9 mouse cellular contexts compared by ENCODE assay signal in the genomic region with DNA sequence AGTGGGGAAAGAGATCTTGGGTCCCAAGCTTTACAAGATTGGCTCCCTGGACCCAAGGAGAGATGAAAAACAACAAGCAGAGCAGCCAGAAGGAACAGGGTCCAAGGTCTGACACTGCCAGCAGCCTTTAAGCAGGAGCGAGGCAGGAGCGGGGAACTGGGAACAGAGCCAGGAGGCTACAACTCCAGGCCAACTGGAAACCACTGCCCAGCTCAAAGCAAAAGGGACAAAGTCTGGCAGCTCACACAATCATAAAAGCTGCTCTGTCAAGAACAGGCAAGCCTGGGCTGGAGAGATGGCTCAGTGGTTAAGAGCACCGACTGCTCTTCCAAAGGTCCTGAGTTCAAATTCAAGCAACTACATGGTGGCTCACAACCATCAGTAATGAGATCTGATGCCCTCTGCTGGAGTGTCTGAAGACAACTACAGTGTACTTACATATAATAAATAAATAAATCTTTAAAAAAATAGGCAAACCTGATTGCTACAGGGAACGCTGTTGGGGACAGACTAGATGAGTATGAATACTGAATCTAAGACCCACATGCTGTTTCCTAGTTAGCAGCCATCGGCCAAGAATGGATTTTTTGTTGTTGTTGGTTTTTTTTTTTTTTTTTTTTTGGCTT. TPM values are rescaled to one million over a fixed set of nuclear protein-coding genes. Genes with fewer than 3 reads are reported as not detected.
DNase-seq lines count a peak whose midpoint lies in the region; ATAC-seq and TF ChIP-seq lines count a peak whose summit lies in the region.
"Had no signal": no experiment of that assay in that cellular context is flagged by ENCODE, and none has a peak within 500 bp of the region (broad histone marks: within the 10 kb centered on the region; RNA-seq: fewer than 3 reads in every experiment).

No protein-coding gene starts in this region.

- intact Hi-C loops in left cerebral cortex, adult 2 months (cut with DNase I), result no loop called here

- no peaks in the 10 kb centered on the region for H3K9me3 ChIP-seq in intestine, embryonic 14.5 days (ENCODE audit: control insufficient read depth, low read length)

- H3K9ac ChIP-seq in intestine, embryonic 14.5 days (ENCODE audit: low read length), result no peak overlapping the region

- H3K4me2 ChIP-seq in intestine, embryonic 14.5 days (ENCODE audit: low read length), result no peak overlapping the region

- no peak overlapping the region for H3K27ac ChIP-seq in intestine, embryonic 14.5 days (ENCODE audit: low read depth)
- H3K27ac ChIP-seq in left cerebral cortex, adult 2 months, result no peak overlapping the region

- 70% methylated on average over 5 of the region's 5 CpGs for WGBS in intestine, embryonic 14.5 days

- TF ChIP-seq CTCF in left cerebral cortex, adult 2 months (IDR thresholded peaks at IDR 0.05), result peak; percentile 28

- H3K27me3 ChIP-seq in intestine, embryonic 14.5 days (replicated peaks; ENCODE audit: control insufficient read depth, insufficient read depth, low read length), result no peaks in the 10 kb centered on the region

- H3K4me1 ChIP-seq in intestine, embryonic 14.5 days (replicated peaks; ENCODE audit: control insufficient read depth, insufficient read depth, low read length), result no peaks in the 10 kb centered on the region

- ATAC-seq in CD4-positive, CD25-positive, alpha-beta regulatory T cell, adult 4 months, result no peak
- 0 out of 2 replicates have a peak, but pooled peaks have one; percentile 47 for ATAC-seq in intestine, embryonic 14.5 days (replicated peaks; ENCODE audit: low FRiP score, low TSS enrichment, low read depth)
- no peak for ATAC-seq in megakaryocyte, adult 5-6 weeks (ENCODE audit: poor library complexity, severe bottlenecking)

- H3K36me3 ChIP-seq in intestine, embryonic 14.5 days (ENCODE audit: control insufficient read depth, insufficient read depth, low read length), result peaks cover 12% of the 10 kb centered on the region

- H3K4me3 ChIP-seq in intestine, embryonic 14.5 days (ENCODE audit: low read depth, low read length), result no peak overlapping the region
- no peak overlapping the region for H3K4me3 ChIP-seq in left cerebral cortex, adult 2 months
- H3K4me3 ChIP-seq: myocyte had no signal

- peak; percentile 22 for DNase-seq in CD4-positive, CD25-positive, alpha-beta regulatory T cell, adult 2 months (ENCODE audit: low read depth, low spot score)
- peak; percentile 51 for DNase-seq in 3134 (ENCODE audit: extremely low read depth, insufficient read length, low spot score)
- peak; percentile 85 for DNase-seq in fibroblast of lung, adult 2 months (ENCODE audit: low read depth)
- DNase-seq in intestine, embryonic 14.5 days (ENCODE audit: low spot score), result peak; percentile 60
- peak; percentile 47 to 69 for DNase-seq in left cerebral cortex, adult 2 months (ENCODE audit: extremely low spot score in 1 of 2, low spot score in 2 of 2)
- peak; percentile 33 to 59 for DNase-seq in right cerebral cortex, adult 2 months (ENCODE audit: low spot score in 2 of 2)

RNA-seq across cellular contexts. Expression of gene Rbm14, which starts 9.4 kb away (rescaled TPM):
- 10 to 100 TPM; 22.1 to 53.5 TPM for polyA plus RNA-seq in CD4-positive, CD25-positive, alpha-beta regulatory T cell, adult 4 months (2017; shearing (Covaris generic))
- polyA plus RNA-seq in intestine, embryonic 14.5 days (2014; fragmentation: Nextera tagmentation; extraction: Ambion mirVana), result 77.1 and 82.3 TPM in 2 replicates
- 10 to 100 TPM; 53.4 to 61.0 TPM for total RNA-seq in left cerebral cortex, adult 2 months (2021)
- 25.3 and 30.6 TPM in 2 replicates for total RNA-seq in megakaryocyte, adult 5-6 weeks (2015)
- total RNA-seq in megakaryocyte, adult 5-6 weeks (2017), result 13.1 and 13.8 TPM in 2 replicates

RNA-seq across cellular contexts. Expression of gene Gm21992, which starts 9.4 kb away (rescaled TPM):
- polyA plus RNA-seq in CD4-positive, CD25-positive, alpha-beta regulatory T cell, adult 4 months (2017; shearing (Covaris generic)), result 10 to 100 TPM; 29.3 to 43.9 TPM
- polyA plus RNA-seq in intestine, embryonic 14.5 days (2014; fragmentation: Nextera tagmentation; extraction: Ambion mirVana), result 25.7 and 29.0 TPM in 2 replicates
- 10 to 100 TPM; 22.0 to 25.5 TPM for total RNA-seq in left cerebral cortex, adult 2 months (2021)
- total RNA-seq in megakaryocyte, adult 5-6 weeks (2015), result 13.2 and 22.5 TPM in 2 replicates
- total RNA-seq in megakaryocyte, adult 5-6 weeks (2017), result 34.1 and 52.3 TPM in 2 replicates

RNA-seq across cellular contexts. Expression of gene Ccs, which starts 18.3 kb away (rescaled TPM):
- polyA plus RNA-seq in CD4-positive, CD25-positive, alpha-beta regulatory T cell, adult 4 months (2017; shearing (Covaris generic)), result 100 to 1,000 TPM; 137 to 175 TPM
- polyA plus RNA-seq in intestine, embryonic 14.5 days (2014; fragmentation: Nextera tagmentation; extraction: Ambion mirVana), result 48.8 and 49.3 TPM in 2 replicates
- total RNA-seq in left cerebral cortex, adult 2 months (2021), result 10 to 100 TPM; 29.8 to 30.3 TPM
- 20.0 and 22.0 TPM in 2 replicates for total RNA-seq in megakaryocyte, adult 5-6 weeks (2015)
- total RNA-seq in megakaryocyte, adult 5-6 weeks (2017), result 24.1 and 26.6 TPM in 2 replicates

RNA-seq across cellular contexts. Expression of gene Ccdc87, which starts 18.4 kb away (rescaled TPM):
- polyA plus RNA-seq in CD4-positive, CD25-positive, alpha-beta regulatory T cell, adult 4 months (2017; shearing (Covaris generic)), result not detected
- polyA plus RNA-seq in intestine, embryonic 14.5 days (2014; fragmentation: Nextera tagmentation; extraction: Ambion mirVana), result 0.17 TPM in 1 of 2 replicates, not detected in the other
- 1 to 10 TPM; 2.0 to 2.6 TPM for total RNA-seq in left cerebral cortex, adult 2 months (2021)
- total RNA-seq in megakaryocyte, adult 5-6 weeks (2015), result not detected in 2 replicates
- total RNA-seq in megakaryocyte, adult 5-6 weeks (2017), result not detected in 2 replicates

RNA-seq across cellular contexts. Expression of gene Rbm4, which starts 27.1 kb away (rescaled TPM):
- 10 to 100 TPM; 27.9 to 49.0 TPM for polyA plus RNA-seq in CD4-positive, CD25-positive, alpha-beta regulatory T cell, adult 4 months (2017; shearing (Covaris generic))
- 59.8 and 69.8 TPM in 2 replicates for polyA plus RNA-seq in intestine, embryonic 14.5 days (2014; fragmentation: Nextera tagmentation; extraction: Ambion mirVana)
- total RNA-seq in left cerebral cortex, adult 2 months (2021), result 100 to 1,000 TPM in 1 of 2 experiments, 10 to 100 TPM in 1; 93.1 to 112 TPM
- 22.5 and 30.0 TPM in 2 replicates for total RNA-seq in megakaryocyte, adult 5-6 weeks (2015)
- total RNA-seq in megakaryocyte, adult 5-6 weeks (2017), result 45.2 and 51.7 TPM in 2 replicates

Comparison
In these comparisons a context has a peak if more than half of its experiments do, and no peak if none do; other contexts are left out.
1. DNase-seq: peak in every context shown above with its lines; median percentile 85 in fibroblast of lung, adult 2 months; 60 in intestine, embryonic 14.5 days; 58 in left cerebral cortex, adult 2 months; 51 in 3134; 46 in right cerebral cortex, adult 2 months; 22 in CD4-positive, CD25-positive, alpha-beta regulatory T cell, adult 2 months.